Mouse (Mus musculus) right cerebral cortex, postnatal 36 days (tissue): ENCODE measurements at regions not wholly inside any gene's neighbourhood (a gene's known extent, or its start where the extent isn't known, plus 50 kb on each side); places are given as distances from the start of the nearest gene placed in this dataset.

Experiments
- DNase-seq, 2 experiments: peaks; one replicate each; pipeline ENCODE4 v3.0.0; 2022; ENCODE audit warnings: low spot score in 2 of 2, mixed read lengths in 1 of 2

DNA sequence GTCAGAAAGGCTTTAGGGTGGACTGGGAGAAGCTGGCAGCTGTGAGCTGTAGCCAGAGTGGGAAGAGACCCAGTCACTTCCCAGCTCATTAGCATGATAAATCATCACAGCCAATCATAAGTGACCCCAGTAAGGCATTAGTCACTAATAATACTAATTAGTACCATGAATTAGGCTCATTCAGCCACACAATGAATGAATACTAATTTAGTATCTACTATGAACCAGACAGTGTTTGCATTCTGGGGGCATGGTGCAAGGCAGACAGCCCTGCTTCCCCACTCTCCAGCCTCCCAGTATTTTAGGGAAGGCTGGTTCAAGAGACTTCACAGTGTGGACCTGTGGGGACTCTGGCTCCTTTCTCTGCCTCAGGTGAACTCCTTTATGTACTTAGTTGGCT is 523.7 kb downstream of the Tbc1d22a start:
- DNase-seq: no peak

DNA sequence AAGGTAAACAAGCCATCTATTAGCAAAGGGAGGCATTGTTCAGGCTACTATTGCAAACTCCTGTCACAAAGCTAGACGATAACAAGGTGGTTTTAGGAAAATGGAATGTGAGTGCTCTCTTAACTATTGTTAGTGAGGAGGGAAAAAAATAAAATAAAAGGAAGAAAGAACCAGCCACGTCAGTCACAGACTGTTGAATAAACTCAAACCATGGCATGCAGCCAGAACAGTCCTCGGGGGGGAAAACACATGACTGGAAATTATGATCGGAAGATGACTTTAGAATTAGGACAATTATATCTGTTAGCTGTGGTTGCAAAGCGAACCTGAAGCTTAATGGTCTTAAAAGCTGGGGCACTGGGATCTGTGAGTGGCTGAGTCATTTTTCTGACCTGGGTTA is 524.1 kb downstream of the Tbc1d22a start:
- no peak for DNase-seq

DNA sequence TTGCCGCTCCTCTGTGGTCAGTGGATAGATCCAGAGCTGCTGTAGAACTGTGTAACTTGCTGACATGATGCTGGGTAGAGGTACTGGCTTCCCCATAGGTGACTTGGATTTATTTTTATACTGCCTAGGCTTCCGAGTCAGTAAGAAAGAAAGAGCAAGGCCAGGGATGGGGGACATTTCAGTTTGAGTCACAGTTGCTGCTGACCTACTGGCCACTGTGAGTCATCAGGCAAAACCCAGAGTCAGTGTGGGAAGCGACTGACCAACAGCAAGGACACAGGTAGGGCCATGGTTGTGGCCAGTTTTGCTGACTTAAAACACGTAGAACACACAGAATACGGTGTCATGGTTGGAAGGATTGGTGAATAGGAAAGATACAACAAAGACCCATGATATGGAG is 524.5 kb downstream of the Tbc1d22a start:
- no peak for DNase-seq

DNA sequence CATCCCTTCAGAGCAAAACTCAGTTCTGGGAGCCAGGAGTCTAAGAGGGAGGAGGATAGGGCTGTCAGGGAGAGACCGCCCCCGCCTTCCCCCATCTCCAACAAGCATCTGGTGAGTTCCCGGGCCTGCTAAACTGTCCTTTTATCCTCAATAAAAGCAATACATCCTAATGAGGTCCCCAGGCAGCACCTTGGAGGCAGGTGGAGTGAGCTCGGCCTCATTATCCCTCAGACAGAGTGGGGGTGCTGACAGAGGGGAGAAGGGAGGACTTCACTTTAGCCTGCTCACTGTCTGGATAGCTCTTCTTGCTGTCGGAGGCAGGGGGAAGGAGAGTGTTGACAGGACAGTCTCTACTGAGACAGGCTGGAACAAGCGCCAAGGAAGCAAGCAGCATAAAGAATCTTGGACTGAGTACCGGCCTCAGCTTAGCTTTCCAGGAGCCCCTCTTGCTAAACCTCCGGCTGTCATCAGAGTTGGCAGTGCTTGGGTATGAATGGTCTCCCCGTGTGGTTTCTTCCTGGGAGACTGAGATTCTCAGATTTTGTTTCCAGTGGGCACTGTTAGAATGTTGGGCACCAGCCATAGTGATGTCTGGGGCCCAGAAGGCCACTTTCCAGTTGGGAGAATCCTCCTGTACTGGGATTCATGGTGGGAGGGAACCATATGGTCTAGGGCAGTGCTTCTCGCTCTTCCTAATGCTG is 537.3 kb downstream of the Tbc1d22a start:
- peak in 1 of 2 experiments; percentile 13 for DNase-seq

DNA sequence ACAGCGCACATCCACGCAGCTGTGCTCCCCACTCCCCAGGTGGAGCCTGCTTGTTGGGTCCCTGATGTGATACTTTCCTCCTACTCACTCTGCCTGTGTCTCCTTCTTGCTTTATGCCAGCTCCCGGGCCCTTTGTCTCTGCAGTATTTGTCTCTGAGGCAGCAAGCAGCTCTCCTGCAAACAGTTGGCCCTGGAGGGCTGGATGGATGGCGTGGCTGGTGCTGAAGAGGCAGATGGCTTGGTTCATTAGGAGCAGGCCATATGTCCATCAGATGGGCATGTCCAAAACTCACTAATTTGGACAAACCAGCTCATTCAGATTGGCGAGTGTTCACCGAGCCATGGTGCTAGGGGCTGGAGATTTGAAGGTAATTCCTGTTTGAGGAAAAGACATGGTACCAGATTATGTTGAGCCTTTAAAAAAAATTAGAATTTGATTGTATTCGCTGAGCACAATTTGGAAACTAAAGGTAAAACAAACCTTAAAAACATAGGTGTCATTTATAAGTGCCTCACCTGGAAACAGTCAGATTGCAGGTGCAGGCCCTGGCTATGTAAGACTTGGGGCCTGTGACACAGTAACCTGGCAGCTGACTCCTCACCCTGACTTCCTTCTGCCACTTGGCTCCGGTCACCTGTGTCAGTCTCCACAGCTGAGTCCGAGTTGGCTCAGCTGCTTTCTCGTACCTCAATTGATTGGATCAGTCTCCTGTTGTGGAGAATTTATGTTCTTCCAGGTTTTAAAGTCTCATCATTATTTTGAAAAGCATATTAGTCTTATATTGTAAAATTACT is 549.5 kb downstream of the Tbc1d22a start:
- no peak for DNase-seq

DNA sequence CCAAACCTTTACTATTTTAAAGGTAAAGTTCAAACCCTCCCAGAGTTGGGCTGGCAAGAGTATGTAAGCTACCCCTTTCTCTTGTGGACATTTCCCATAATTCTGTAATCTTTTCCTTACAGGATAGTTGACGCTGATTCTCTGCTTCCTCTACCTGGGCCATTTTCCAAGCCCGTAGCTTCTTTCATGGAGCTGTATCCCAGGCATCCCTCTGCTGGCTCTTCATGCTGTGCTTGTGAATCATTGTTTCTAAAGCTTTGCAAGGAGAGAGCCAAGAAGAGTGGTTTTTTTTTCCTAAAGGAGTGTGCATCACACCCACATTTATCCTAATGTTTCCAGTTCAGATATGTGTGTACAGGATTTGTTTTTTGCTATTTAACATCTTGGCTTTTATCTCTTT is 553.4 kb downstream of the Tbc1d22a start:
- no peak for DNase-seq

DNA sequence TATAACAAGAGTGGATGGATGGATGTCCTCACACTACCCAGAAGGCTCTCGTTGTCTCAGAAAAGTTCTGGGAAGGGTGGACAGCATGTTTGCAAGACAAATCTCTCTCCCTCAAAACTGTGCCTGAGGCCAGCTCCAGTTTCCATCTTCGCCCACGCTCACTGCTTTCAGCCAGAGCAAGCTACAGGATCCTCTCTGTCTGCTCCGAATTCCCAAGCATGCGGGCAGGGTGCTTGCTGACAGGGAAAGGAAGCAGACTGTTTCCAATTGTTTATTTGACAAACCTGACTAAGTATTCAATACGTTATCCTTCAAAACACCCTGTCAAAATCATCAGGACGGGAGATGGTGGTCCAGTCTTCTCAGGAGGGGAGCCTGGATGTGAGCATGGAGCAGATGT is 558.8 kb downstream of the Tbc1d22a start:
- peak in 1 of 2 experiments; percentile 27 for DNase-seq

DNA sequence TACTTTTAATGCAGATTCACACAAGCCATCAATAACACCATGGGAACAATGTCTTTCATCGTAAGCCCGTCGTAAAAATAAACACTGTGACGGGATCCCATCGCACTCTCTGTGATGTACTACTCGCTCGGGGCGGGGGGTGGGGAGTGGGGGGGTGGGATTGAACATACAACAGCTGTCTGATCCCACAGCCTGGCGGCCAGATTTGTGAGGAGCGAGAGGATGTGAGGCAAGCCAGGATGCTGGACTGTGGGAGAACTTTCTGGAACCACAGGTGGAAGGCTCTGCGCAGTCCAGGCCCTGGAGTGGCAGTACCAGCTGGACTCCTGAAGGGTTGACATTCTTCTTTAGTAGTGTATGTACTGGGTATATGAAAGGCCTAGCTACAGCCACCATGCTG is 563.7 kb downstream of the Tbc1d22a start:
- no peak for DNase-seq

DNA sequence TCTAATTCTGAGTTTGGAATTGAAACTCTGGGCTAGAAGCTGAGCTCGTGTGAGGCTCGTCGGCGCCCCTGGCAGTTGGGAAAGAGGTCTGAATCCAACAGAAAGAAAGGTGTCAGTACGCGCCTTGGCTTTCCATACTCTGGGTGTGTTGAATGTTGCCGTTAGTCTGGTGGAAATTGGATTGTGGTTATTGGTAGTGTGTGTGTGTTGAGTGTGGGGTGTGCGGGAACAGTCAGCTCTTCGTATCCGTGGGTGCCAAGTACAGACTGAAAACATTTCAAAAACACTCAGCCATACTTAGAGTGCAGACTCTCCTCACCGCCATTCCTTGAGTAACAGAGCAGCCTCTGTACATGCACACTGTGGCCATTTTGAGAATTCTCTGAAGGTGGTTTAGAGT is 566.9 kb downstream of the Tbc1d22a start:
- no peak for DNase-seq

DNA sequence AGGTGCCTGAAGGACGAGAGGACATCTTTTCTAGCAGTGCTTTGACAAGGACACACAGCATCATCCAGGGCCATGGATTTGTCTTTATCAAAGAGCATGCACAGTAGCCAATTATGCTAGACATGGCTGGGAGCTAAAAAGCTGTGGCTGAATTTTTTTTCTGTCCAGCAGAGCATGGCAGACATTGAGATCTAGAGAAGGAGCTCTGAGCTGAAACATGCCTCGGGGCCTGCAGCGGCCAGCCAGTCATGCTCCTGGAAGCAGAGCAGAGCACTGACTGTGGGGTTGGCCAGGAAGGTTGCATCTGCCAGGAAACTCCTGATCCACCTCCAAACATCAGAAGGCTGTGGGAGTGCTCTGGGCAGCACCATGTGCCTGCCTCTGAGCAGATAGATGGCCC is 580.5 kb downstream of the Tbc1d22a start:
- no peak for DNase-seq

DNA sequence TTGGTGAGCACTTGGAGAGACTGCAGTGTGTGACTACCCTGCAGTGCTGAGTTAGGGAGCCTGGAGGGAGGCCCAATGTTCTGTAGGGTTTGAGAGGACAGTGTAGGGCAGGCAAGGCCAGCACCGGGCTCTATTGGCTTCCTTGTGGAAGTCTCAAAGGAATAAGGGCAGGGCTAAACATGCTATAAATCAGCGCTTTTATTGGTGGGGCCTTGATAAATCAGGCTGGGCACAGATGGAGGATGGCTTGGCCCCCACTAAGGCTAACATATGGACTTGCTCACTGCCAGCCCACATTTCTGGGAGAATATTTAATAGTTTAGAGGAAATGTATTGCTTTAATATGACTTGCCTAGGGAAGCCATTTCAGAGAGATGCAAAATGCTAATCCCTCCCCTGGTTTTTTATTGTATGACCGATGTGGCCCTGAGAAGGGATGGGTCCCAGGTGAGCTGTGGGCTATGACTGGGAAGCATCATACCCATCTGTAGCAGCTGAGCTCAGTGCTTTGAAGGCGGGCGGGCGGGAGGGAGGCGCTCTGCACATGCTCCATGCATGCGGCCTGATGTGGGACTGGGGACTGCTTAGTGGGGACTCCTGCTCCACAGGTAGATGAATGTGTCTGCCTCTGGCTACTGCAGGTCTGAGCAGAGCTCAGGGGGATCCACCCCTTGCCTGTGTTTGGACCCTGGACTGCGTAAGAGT is 584.4 kb downstream of the Tbc1d22a start:
- no peak for DNase-seq

DNA sequence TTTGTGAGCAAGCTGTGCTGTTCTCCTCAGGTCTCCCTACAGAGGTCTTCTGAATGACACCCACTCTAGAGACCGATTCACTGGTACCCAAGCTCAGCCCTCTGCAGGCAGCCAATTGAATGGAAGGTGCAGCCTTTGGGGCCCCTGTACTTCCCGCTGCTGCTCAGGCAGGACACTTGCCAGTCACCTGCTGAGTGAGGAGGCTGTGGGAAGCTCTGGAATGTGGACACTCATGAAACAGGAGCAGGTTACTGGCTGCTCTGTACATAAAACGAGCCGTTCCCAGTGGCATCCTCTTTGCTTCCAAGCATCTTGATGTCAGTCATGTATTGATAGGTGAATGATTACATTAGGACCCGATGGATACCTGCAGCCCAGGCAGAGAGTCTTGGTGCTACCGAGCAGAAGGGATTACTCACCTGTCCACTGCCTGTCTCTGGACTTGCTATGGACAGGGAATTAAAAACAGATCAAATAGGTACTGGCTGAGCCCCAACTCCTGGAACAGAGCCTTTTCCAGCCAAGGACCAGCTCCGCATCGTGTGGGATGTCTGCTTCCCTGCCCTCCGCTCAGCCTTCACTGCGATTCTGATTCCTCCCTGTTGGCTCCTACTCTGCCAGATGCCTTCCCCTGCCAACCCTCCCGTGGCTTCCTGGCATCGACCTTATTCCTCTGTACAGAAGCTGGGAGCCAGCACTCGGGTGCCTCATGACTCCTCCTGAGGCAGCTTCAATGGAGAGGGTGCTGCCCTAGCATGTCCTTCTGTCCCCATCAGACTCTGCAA is 593.2 kb downstream of the Tbc1d22a start:
- DNase-seq: no peak

DNA sequence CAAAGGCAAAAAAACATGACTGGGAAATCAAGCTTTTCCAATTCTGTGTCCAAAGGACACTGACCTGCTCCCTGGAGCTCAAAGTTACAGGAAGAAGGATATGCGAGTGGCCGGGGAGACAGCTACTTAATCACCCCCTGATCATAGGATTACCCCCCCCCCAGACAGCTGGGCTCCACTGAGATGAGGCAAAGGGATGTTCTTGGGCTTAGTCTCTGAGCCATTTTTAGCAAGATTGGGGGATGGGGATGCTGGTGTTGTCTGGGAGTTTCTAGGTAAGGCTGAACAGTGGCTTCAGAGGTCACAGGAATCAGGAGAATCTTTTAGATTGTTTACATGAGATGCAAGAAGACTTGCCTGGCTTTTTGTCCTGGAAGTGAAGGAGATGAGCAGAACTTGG is 597.6 kb downstream of the Tbc1d22a start:
- no peak for DNase-seq

DNA sequence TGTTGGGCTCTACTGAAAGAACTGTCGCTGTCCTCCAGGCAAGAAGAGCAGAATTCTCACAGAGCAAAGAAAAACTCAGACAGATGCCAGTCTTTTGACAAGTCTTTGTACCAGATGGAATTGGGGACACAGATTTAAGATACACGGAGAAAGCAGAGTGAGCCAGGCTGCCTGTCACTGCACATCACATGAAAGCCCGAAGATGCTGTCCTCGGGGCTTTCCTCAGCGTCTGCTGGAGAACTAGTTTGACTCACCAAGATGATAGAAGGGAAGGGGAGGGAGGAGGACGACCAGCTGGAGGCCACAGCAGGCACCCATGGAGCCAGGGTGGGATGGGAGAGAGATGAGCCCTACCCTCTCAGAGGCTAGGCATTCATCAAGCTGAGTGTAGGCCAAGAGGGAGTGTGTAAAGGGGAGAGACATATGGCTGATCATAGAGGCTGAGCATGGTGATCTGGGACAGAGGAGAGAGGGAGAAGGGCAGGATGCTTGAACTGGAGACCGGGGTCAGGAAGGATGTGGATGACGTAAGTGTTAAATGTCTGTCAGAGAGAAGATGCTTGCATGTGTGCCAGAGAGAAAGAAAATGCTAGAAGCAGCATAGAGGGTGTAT is 600.7 kb downstream of the Tbc1d22a start:
- DNase-seq: no peak

DNA sequence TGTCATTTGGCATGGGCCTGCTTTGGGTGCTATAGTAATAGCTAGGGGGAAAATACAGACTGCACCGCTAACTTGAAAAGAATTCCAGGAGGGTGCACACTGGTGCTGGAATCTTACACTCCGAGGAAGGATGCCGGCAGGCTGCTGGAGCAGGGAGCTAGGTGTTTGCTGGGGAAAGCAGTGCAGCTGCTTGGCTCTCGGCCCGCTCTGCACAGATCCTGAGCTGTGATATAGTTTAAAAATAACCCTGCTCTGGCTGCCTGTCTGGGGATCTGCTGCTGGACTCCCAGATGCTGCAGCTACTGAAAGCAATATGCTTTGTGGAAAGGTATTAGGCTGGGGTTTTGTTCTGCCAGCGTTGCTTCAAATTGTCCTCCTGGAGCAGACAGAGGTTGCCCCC is 621.7 kb downstream of the Tbc1d22a start:
- peak; percentile 52 to 64 for DNase-seq

DNA sequence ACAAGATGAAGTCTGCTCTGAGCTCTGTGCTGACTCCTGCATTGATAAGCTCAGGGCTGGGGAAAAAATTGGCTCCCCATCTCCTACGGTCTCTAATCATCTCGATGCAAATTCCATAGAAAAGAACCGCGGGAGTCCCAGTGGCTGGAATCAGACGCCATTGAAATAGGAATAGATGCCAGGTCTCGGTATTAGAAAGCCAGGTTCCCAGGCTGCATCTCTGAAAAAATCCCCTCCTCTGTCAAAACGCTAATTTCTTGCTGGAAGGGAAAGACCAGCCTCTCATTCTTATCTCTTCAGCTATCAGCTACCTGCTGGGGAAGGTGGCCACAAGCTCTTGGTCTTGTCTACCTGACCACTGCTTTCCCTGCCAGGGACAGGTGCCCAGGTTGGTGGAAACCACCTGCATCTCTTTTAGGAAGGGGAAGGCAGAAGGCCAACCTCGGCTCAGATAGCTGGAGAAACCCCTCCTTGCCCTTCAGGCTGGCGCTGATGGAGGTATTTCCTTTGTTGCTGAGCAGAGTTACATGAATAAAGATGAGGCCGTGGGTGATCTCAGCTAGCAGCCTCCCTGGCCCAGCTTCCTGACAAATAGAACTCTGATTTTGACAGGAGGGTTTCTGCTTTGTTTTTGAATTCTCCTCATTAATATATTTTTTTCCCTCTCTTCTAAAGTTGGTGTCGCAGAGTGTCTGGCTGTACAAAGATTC is 638.1 kb downstream of the Tbc1d22a start:
- DNase-seq: no peak

DNA sequence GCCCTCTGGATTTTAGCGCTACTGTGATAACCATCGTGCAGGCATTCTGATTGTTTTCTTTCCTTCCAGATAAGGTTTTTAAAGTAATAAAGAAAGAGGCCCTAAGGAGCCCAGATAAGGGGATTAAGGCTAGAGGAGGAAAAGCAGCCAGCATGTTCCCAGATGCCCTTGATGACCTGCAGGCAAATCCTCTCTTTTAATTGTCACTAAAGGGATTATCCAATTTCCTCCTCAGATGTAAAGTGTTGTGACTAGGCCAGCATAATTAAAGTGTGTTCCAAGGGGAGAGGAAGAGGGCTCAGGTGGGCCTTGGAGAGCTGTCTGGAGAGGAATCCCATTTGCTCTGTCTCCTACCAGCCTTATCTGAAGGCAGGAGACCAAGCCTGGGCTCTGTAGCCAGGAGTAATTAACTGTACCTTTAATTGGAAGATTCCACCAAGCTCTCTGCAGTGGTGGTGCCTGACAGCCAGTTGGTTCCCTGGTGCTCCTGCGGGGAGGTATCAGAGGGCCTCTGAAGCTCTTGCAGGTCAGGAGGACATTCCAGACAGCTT is 644.2 kb downstream of the Tbc1d22a start:
- DNase-seq: no peak

DNA sequence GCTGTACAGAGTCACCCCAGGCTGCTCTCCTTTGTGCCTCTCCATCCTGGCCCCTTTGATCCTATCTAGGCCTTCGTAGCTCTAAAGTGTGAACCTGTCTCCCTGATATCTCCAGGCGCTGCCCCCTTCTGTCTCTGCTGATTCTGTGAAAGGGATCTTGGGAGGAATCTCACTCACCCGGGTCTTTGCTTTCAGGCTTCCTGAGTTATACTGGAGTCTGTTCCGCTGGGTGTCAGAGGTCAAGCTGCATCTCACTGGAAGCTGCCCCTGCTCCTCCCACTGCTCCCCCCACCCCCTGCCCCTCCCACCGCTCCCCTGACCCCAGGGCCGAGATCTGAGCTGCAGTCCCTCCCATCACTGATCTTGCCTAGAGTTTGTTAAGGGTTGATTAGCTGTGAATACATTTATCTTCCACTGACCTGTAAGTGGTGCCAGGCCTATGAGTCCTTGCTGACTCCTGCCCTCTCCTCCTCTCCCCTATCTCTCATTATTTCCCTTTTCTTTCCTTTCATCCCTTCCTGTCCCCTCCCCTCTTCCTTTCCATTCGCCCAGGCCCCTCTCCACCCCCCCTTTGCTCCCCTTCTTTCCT is 661.6 kb downstream of the Tbc1d22a start:
- DNase-seq: no peak

DNA sequence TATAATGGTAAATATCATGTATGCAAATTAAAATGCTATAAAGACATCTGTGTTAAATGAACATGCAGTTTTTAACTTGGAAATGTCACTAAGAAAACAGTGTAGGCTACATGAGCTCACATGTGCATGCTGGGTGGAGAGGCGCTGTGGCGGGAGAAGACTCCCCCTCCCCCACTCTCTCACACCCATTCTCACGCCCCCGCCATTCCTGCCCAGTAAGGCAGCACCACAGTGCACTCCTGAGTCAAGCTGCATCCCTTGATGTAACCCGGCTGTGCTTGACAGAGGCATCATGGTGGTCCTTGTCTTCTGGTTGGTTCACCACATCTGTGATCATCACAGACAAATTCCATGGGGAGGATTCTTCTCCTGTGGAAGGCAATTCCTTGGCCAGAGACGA is 647.1 kb upstream of the Fam19a5 start:
- DNase-seq: no peak

DNA sequence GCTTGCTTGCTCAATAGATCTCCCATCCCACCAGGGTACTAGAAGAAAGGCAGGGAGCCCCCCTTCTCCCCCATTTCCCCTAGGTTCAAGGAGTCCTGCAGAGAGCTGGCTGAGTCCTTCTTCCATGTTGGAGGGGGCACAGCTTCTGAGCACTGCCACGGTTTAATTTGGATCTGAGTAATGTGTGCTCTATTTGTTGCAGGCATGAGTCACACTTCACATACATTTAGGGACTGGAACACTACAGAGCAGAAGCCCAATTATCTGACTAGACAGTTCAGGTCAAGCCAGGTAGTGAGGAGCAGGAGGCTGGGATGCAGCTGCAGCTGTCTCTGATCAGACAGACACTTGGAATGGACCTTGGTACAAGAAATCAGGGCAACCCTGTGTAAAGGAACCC is 644.1 kb upstream of the Fam19a5 start:
- DNase-seq: no peak
